Mouse (Mus musculus) embryo, embryonic 9.5 days (tissue): Measurements from ENCODE around the gene Hmga1b.
A peak's percentile ranks its signal among the peaks of the same experiment; 100 is the strongest.
"Not testable (repeated sequence)": the region's sequence is repeated elsewhere in the genome, so short reads cannot be mapped to it uniquely, and the experiment has no call there.

Experiments used
- DNase-seq: peaks from one replicate; pipeline ENCODE4 v3.0.0-alpha.2; 2017; ENCODE audit errors: extremely low spot score

The Hmga1b gene

GRCm38 (mm10) chr11:120731858-120732680 lies 30.5 kb upstream of the Hmga1b start, which contains the start of gene Cbr2:
TSS of gene Cbr2 (minus strand) at chr11:120732114.
- no peak for DNase-seq

GRCm38 (mm10) chr11:120733521-120733920 lies 29.1 kb upstream of the Hmga1b start:
- no peak for DNase-seq

- DNase-seq, result no peak
Observed at GRCm38 (mm10) chr11:120736424-120736823, 26.2 kb upstream of the Hmga1b start.

GRCm38 (mm10) chr11:120740981-120741380 lies 21.6 kb upstream of the Hmga1b start:
- DNase-seq, result no peak

GRCm38 (mm10) chr11:120744121-120744701 lies 18.4 kb upstream of the Hmga1b start:
- no peak for DNase-seq

- DNase-seq, result no peak
Observed at GRCm38 (mm10) chr11:120747974-120748373, 14.6 kb upstream of the Hmga1b start.

- no peak for DNase-seq
Observed at GRCm38 (mm10) chr11:120749430-120749829, 13.2 kb upstream of the Hmga1b start.

GRCm38 (mm10) chr11:120751606-120752005 lies 11.0 kb upstream of the Hmga1b start:
- DNase-seq, result no peak

- no peak for DNase-seq
Observed at GRCm38 (mm10) chr11:120760236-120760635, 2.4 kb upstream of the Hmga1b start.

- no peak for DNase-seq
Observed at GRCm38 (mm10) chr11:120761811-120762671, 553 bp upstream of the Hmga1b start.

GRCm38 (mm10) chr11:120763121-120763999 lies 766 bp downstream of the Hmga1b start:
- DNase-seq, result not testable (repeated sequence)

DNA sequence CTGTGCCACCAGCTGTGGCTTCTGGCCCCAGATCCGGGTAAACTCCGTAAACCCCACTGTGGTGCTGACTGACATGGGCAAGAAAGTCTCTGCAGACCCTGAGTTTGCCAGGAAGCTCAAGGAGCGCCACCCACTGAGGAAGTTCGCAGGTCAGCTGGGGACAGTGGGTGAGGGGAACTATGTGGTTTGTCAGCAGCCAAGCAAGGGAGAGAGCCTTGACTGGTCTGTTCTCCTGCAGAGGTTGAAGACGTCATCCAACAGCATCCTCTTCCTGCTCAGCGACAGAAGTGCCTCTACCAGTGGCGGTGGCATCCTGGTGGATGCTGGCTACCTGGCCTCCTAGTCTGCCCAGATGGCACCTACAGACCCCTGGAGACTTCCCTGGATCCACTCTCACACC lies 4.4 kb downstream of the Hmga1b start:
- DNase-seq, result not testable (repeated sequence)

- DNase-seq, result no peak
Observed at GRCm38 (mm10) chr11:120768206-120768605, 5.6 kb downstream of the Hmga1b start.

DNA sequence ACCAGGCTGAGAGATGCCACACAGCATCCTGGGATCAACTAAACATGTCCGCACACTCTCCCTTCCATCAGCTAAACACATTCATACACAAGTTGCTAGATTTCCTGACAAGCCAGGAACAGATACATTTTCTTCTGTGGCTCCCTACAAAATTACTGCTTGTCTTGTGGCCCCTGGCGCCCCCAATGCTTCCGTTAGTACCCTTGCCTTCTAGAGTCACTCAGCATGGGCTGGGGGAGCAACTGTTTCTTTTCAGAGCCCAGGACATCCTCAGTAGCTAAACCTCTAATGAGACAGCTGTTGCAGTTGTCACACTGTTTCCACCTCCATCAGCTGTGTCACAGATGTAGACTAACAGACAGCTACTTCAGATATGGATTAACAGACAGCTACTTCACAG lies 10.2 kb downstream of the Hmga1b start:
- no peak for DNase-seq

DNA sequence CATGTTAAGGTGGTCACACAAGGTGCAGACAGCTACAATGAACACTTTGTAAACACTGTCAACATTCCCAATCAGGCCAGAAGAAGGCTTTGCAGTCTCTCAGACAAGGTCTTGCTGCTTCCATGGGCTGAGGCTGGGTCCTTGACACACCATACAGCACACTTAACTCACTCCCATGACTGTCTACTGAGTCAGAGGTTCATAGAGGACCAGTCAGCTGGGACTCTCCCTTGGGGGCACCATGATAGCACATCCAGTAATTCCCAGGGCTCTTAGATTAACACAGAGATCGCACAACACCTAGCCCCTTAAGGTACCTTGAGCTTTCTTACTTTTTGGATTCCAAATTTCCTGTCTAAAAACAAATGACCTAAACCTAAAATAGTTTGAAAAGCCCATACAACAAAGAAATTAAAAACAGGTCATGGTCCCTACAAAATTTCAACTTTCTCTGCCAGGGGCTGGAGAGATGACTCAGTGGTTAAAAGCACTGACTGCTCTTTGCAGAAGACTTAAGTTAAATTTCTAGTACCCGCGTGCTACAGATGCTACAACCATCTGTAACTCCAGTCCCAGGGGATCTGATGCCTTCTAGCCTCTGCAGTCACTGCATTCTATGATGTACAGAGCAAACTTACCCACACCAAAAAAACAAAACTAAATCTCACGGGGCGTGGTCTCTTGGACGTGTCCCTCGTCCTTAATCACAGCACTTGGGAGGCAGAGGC lies 11.0 kb downstream of the Hmga1b start:
- no peak for DNase-seq

- DNase-seq, result peak; percentile 94
Observed at GRCm38 (mm10) chr11:120775774-120776469, 13.3 kb downstream of the Hmga1b start.

DNA sequence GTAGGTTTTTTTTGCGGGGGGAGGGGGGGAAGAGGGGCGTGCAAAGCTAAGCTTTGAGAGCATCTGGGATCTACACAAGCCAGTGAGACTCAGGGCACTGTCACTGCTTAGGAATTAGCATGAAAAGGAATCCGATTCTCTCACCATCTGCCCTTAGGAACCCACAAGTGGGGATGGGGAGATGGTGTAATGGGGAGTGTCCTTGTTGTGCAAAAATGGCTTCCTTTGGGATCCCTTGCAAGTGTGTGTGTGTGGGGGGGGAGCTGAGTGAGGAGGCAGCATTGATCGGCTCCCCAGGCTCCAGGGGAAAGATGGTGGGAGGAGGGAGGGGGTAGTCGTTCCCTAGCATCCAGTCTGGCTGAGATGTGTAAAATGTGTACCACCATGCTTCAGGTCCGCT lies 14.5 kb downstream of the Hmga1b start:
- no peak for DNase-seq

GRCm38 (mm10) chr11:120779876-120780275 lies 17.3 kb downstream of the Hmga1b start:
- no peak for DNase-seq

DNA sequence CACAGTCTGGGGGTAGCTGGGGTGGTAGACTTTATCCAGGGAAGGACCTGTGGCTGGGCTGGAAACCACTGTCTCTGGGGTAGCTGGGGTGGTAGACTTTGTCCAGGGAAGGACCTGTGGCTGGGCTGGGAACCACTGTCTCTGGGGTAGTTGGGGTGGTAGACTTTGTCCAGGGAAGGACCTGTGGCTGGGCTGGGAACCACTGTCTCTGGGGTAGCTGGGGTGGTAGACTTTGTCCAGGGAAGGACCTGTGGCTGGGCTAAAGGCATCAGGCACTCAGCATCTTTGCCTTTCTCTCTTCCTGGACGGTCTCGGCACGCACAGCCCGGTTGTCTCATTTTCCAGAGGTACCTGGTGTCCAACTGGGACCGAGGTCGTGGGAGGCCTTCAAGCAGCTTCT lies 18.8 kb downstream of the Hmga1b start:
- not testable (repeated sequence) for DNase-seq
